Mouse (Mus musculus): ENCODE results near the gene Dtx2.

GRCm38 (mm10) chr5:136019907-136020306, 25.3 kb downstream of the Dtx2 start:
- TF ChIP-seq CTCF (IDR thresholded peaks at IDR 0.05; ENCODE audit: borderline replicate concordance, insufficient read depth, low read depth, low read length) (no peak), POLR2A (IDR thresholded peaks at IDR 0.05; ENCODE audit: borderline replicate concordance, insufficient read depth, low read length) (no peak)
